Mouse (Mus musculus) liver, postnatal 0 days (tissue): ENCODE measurements around the gene Nos1.

ENCODE experiments used
- CTCF ChIP-seq: sonication (generic); IDR thresholded peaks from 2 replicates; pipeline ENCODE4 v1.5.1; 2016; ENCODE audit warnings: antibody characterized with exemption, low read depth
- EP300 ChIP-seq: IDR thresholded peaks from 2 replicates; pipeline ENCODE4 v1.6.1; 2016; ENCODE audit warnings: antibody characterized with exemption, low read depth, mild to moderate bottlenecking

GRCm38 (mm10) chr5:117980921-117981320, 200.1 kb downstream of the Nos1 start:
- no peak for TF ChIP-seq CTCF
- no peak for TF ChIP-seq EP300
